Mouse (Mus musculus) c-Kit-positive CD71-positive TER-119-negative erythroid progenitor cells, embryonic 14.5 days (primary cell): ENCODE results near the gene Gm6890.
"Not testable (repeated sequence)": the region's sequence is repeated elsewhere in the genome, so short reads cannot be mapped to it uniquely, and the experiment has no call there.

Experiments
- DNase-seq: peaks from one replicate; pipeline ENCODE4 v3.0.0-alpha.2; 2013; ENCODE audit warnings: low read depth

Gm6890 gene

DNA sequence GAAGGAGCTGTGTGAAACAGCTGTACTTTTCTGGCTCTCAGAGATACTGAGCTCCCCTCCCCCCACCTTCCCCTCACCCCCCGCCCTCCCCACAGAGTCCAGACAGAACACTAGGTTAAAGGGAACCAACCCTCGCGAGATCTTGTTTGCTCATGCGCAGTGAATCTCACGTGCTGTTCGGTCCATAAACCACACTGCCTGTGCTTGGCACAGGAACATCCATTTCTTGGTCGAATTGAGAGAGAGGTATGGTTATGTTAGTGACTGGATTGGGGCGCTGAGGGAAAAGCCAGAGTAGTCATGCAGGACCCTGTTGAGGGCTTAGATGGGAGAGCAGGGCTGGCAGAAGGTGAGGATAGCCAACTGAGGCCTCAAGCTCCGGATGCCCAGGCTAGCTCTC, at the start of gene Gm6890:
Gm6890 (plus strand) TSS at position 301 of the 400 bp plus-strand sequence.
- DNase-seq = not testable (repeated sequence)

- not testable (repeated sequence) for DNase-seq
Observed at GRCm38 (mm10) chrX:74726195-74726594, 14.5 kb upstream of the Gm6890 start.

DNA sequence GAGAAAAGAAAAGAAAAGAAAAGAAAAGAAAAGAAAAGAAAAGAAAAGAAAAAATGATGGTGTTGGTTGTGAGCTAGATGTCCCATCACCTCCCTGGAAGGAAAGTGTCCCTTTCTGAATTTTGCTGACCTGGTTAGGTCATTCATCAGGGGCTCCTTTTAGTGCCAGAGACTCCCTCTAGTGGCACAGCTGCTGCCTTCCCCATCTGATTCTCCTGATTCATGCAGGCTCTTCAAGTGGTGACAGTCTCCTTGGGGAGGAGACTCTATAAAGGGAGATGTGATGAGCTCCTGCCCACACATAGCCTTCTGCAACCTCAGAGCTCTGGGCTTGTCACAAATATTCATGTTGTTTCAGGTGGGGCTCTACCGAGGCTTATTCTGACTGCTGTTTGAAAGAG, 30.0 kb downstream of the Gm6890 start:
- DNase-seq = not testable (repeated sequence)
